ENCODE assay signal across 32 mouse cellular contexts in genomic region chr10:98691816-98692215, GRCm38 (mm10).
A peak's percentile ranks its signal among the peaks of the same experiment; 100 is the strongest.
DNase-seq lines count a peak whose midpoint lies in the region; ATAC-seq and TF ChIP-seq lines count a peak whose summit lies in the region.
"Had no signal": no experiment of that assay in that cellular context is flagged by ENCODE, and none has a peak within 500 bp of the region (broad histone marks: within the 10 kb centered on the region; RNA-seq: fewer than 3 reads in every experiment).

No protein-coding gene starts in this region.

- H3K36me3 ChIP-seq in lung, embryonic 16.5 days (ENCODE audit: control insufficient read depth, insufficient read depth, low read length) = no peaks in the 10 kb centered on the region
- H3K36me3 ChIP-seq in heart, adult 2 months (ENCODE audit: control insufficient read depth, insufficient read depth, low read length) = no peaks in the 10 kb centered on the region
- H3K36me3 ChIP-seq: embryonic facial prominence, embryonic 12.5 days; forebrain, embryonic 10.5 days; forebrain, embryonic 15.5 days; heart, embryonic 13.5 days; hindbrain, embryonic 10.5 days; hindbrain, embryonic 15.5 days; kidney, embryonic 15.5 days; limb, embryonic 15.5 days; liver, embryonic 13.5 days; lung, embryonic 15.5 days; midbrain, embryonic 12.5 days; neural tube, embryonic 12.5 days had no signal

- WGBS in lung, embryonic 16.5 days = 53% methylated on average over 5 of the region's 5 CpGs
- WGBS in lung, adult 2 months = 40% methylated on average over 5 of the region's 5 CpGs
- 82% methylated on average over 5 of the region's 5 CpGs for WGBS in heart, adult 2 months

- TF ChIP-seq CTCF in lung, adult 2 months (IDR thresholded peaks at IDR 0.05; ENCODE audit: insufficient read depth, low read length) = no peak
- TF ChIP-seq CTCF in heart, adult 2 months (IDR thresholded peaks at IDR 0.05) = no peak

- no peak for TF ChIP-seq POLR2A in lung, adult 2 months (IDR thresholded peaks at IDR 0.05; ENCODE audit: borderline replicate concordance, extremely low read depth, low read depth, low read length)
- no peak for TF ChIP-seq POLR2A in heart, adult 2 months (IDR thresholded peaks at IDR 0.05; ENCODE audit: insufficient read depth, low read depth, low read length)

- intact Hi-C loops in heart, adult 2 months (cut with DNase I) = no loop called here

- H3K27ac ChIP-seq in lung, embryonic 16.5 days (ENCODE audit: low read length) = no peak overlapping the region
- H3K27ac ChIP-seq in heart, adult 2 months = no peak overlapping the region
- H3K27ac ChIP-seq: embryonic facial prominence, embryonic 12.5 days; forebrain, embryonic 10.5 days; forebrain, embryonic 15.5 days; heart, embryonic 13.5 days; hindbrain, embryonic 10.5 days; hindbrain, embryonic 15.5 days; kidney, embryonic 15.5 days; layer of hippocampus, adult 2 months; limb, embryonic 15.5 days; liver, embryonic 13.5 days; lung, embryonic 15.5 days; midbrain, embryonic 12.5 days; neural tube, embryonic 12.5 days had no signal

- H3K9ac ChIP-seq in lung, embryonic 16.5 days (ENCODE audit: low read length) = no peak overlapping the region
- no peak overlapping the region for H3K9ac ChIP-seq in heart, adult 2 months (ENCODE audit: low read depth, low read length)
- H3K9ac ChIP-seq: embryonic facial prominence, embryonic 12.5 days; forebrain, embryonic 15.5 days; heart, embryonic 13.5 days; hindbrain, embryonic 15.5 days; kidney, embryonic 15.5 days; limb, embryonic 15.5 days; liver, embryonic 13.5 days; lung, embryonic 15.5 days; midbrain, embryonic 12.5 days; neural tube, embryonic 12.5 days had no signal

- no peaks in the 10 kb centered on the region for H3K79me2 ChIP-seq in heart, adult 2 months (replicated peaks; ENCODE audit: control insufficient read depth, insufficient read depth, low read length)

- H3K4me2 ChIP-seq in lung, embryonic 16.5 days (ENCODE audit: low read depth, low read length) = no peak overlapping the region
- H3K4me2 ChIP-seq: embryonic facial prominence, embryonic 12.5 days; forebrain, embryonic 15.5 days; heart, embryonic 13.5 days; hindbrain, embryonic 15.5 days; kidney, embryonic 15.5 days; limb, embryonic 15.5 days; liver, embryonic 13.5 days; lung, embryonic 15.5 days; midbrain, embryonic 12.5 days; neural tube, embryonic 12.5 days had no signal

- H3K4me1 ChIP-seq in lung, embryonic 16.5 days (replicated peaks; ENCODE audit: control insufficient read depth, insufficient read depth, low read length) = no peaks in the 10 kb centered on the region
- H3K4me1 ChIP-seq in lung, adult 2 months (ENCODE audit: control insufficient read depth, insufficient read depth, low read length) = peaks cover 2% of the 10 kb centered on the region; the same call in 1 of the 2 replicates
- H3K4me1 ChIP-seq in heart, adult 2 months (ENCODE audit: control insufficient read depth, insufficient read depth, low read length) = no peaks in the 10 kb centered on the region
- H3K4me1 ChIP-seq: embryonic facial prominence, embryonic 12.5 days; forebrain, embryonic 10.5 days; forebrain, embryonic 15.5 days; heart, embryonic 13.5 days; hindbrain, embryonic 10.5 days; hindbrain, embryonic 15.5 days; kidney, embryonic 15.5 days; limb, embryonic 15.5 days; liver, embryonic 13.5 days; megakaryocyte, embryonic 14.5 days; midbrain, embryonic 12.5 days; neural tube, embryonic 12.5 days had no signal

- DNase-seq in cerebellum, postnatal 36 days = peak; percentile 32 to 34
- DNase-seq in cerebellum, adult 18-20 months = no peak
- DNase-seq in lung, adult 2 months = no peak
- DNase-seq in lung, postnatal 10 days = peak; percentile 74
- DNase-seq in adrenal gland, postnatal 10 days = no peak
- no peak for DNase-seq in heart, adult 2 months
- DNase-seq: adrenal gland, adult 2 months; cerebellum, adult 9-10 months; gastrocnemius, postnatal 36 days; heart, postnatal 10 days; kidney, adult 11 months; kidney, postnatal 25 days; liver, embryonic 13.5 days; right cerebral cortex, adult 18-20 months; spleen, adult 18-20 months; thymus, postnatal 14 days had no signal

- TF ChIP-seq EP300 in heart, adult 2 months (IDR thresholded peaks at IDR 0.05; ENCODE audit: insufficient read depth, low read depth, low read length) = no peak

- H3K4me3 ChIP-seq in lung, embryonic 16.5 days (ENCODE audit: low read length) = no peak overlapping the region
- H3K4me3 ChIP-seq in lung, adult 2 months (replicated peaks; ENCODE audit: extremely low read depth, low read depth, low read length) = no peak overlapping the region
- H3K4me3 ChIP-seq in heart, adult 2 months = no peak overlapping the region
- H3K4me3 ChIP-seq: embryonic facial prominence, embryonic 12.5 days; forebrain, embryonic 10.5 days; forebrain, embryonic 15.5 days; heart, embryonic 13.5 days; hindbrain, embryonic 10.5 days; hindbrain, embryonic 15.5 days; kidney, embryonic 15.5 days; layer of hippocampus, adult 2 months; limb, embryonic 15.5 days; liver, embryonic 13.5 days; lung, embryonic 15.5 days; megakaryocyte, embryonic 14.5 days; midbrain, embryonic 12.5 days; myocyte; neural tube, embryonic 12.5 days had no signal

- H3K27me3 ChIP-seq in lung, embryonic 16.5 days (ENCODE audit: control insufficient read depth, insufficient read depth, low read depth, low read length) = no peaks in the 10 kb centered on the region
- H3K27me3 ChIP-seq in heart, adult 2 months (ENCODE audit: control insufficient read depth, insufficient read depth, low read length) = no peaks in the 10 kb centered on the region
- H3K27me3 ChIP-seq: embryonic facial prominence, embryonic 12.5 days; forebrain, embryonic 15.5 days; heart, embryonic 13.5 days; hindbrain, embryonic 15.5 days; kidney, embryonic 15.5 days; limb, embryonic 15.5 days; liver, embryonic 13.5 days; lung, embryonic 15.5 days; megakaryocyte, embryonic 14.5 days; midbrain, embryonic 12.5 days; neural tube, embryonic 12.5 days had no signal

- peak; percentile 23; the same call in 1 of the 2 replicates for ATAC-seq in lung, embryonic 16.5 days (ENCODE audit: low read depth)
- ATAC-seq: forebrain, embryonic 15.5 days; inflammation-experienced regulatory T-cells, adult 6 months had no signal

- no peaks in the 10 kb centered on the region for H3K9me3 ChIP-seq in lung, embryonic 16.5 days (ENCODE audit: control insufficient read depth, low read length)
- H3K9me3 ChIP-seq: embryonic facial prominence, embryonic 12.5 days; forebrain, embryonic 10.5 days; forebrain, embryonic 15.5 days; heart, embryonic 13.5 days; hindbrain, embryonic 10.5 days; hindbrain, embryonic 15.5 days; kidney, embryonic 15.5 days; limb, embryonic 15.5 days; liver, embryonic 13.5 days; lung, embryonic 15.5 days; megakaryocyte, embryonic 14.5 days; midbrain, embryonic 12.5 days; neural tube, embryonic 12.5 days had no signal

Comparison
In these comparisons a context has a peak if more than half of its experiments do, and no peak if none do; other contexts are left out.
1. DNase-seq: peak in cerebellum, postnatal 36 days (2 of 2) and lung, postnatal 10 days (single experiment); none in cerebellum, adult 18-20 months (0 of 2), lung, adult 2 months (single experiment), adrenal gland, postnatal 10 days (single experiment) and heart, adult 2 months (0 of 2).